Mouse (Mus musculus) lung, adult 2 months (tissue): Measurements from ENCODE around the gene Sept12.

Experiments used
- CTCF ChIP-seq: fragments of 200-500 bp; IDR thresholded peaks from 2 replicates; pipeline ENCODE4 v1.5.1; 2011; ENCODE audit warnings: mild to moderate bottlenecking, low read length, control low read depth; ENCODE audit not compliant: insufficient read depth
- POLR2A ChIP-seq: fragments of 200-500 bp; IDR thresholded peaks from 2 replicates; pipeline ENCODE4 v1.6.1; 2011; ENCODE audit warnings: low read depth, mild to moderate bottlenecking, control low read depth, low read length, borderline replicate concordance; ENCODE audit errors: extremely low read depth

DNA sequence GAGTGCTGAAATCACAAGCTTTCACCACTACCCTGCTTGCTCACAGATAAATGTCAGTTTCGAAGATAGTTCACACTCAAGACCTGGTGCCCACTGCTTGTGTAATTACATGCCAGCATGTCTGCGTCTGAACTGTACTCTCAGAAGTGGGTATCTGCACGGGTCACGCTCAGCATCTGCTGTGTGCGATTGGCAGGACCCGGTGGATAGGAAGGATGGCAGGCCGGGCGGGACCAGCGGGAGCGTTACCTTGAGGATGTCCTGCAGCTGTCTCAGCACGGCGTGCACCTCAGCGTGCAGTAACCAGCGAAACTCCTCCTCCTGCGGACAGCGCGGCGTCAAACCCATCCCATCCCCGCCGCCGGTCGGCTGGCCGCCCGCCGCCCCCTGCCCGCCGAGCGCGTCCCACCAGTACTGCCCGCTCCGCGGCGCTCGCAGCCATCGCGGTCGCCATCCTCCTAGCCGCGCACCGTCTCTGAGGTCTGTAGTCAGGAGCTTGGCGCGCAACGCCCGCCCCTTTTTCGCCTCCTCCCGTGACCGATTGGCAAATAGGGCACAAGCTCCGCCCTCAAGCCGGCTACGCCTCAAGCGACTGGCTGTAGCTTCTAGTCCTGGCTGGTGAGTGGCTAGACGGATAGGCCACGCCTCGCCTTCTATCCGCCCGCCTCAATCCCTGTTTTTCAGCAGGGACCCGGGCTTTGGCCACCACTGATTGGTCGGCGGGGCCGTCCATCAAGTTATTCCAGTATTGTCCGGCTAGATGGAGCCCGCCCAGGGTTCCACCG, 15.6 kb upstream of the Sept12 start, which contains the start of gene Rogdi:
- TF ChIP-seq CTCF (no peak), POLR2A (peak; percentile 68; the same call in 1 of the 2 replicates)
